Mouse (Mus musculus): Measurements from ENCODE around the gene Gja8. TPM values are rescaled to one million over a fixed set of nuclear protein-coding genes. Genes with fewer than 3 reads are reported as not detected.

The Gja8 gene
- not detected for total RNA-seq (2021)

DNA sequence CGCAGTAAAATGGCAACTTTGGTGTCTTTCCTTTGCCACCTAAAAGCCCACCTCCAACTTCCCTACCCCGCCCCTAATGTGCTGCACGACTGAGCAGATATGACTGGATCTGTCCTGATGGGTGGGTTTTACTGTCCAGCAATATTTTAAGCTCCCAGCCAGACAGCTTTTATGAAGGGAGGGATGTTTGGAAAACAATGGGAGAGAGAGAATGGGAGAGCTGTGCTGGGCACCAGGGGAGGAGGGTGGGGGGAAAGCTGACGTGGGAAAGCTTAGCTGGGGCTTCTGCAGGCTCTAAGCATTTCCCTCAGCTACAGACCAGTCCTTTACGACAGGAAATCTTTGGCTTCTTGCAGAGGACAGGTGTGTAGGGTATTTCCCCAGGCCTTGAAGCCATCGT, at the start of gene Gja8:
Gja8 (minus strand) TSS at position 101 of the 400 bp plus-strand sequence.
- DNase-seq (ENCODE audit: low spot score in 2 of 2), result no peak
- intact Hi-C loops (cut with DNase I), result no loop called here

DNA sequence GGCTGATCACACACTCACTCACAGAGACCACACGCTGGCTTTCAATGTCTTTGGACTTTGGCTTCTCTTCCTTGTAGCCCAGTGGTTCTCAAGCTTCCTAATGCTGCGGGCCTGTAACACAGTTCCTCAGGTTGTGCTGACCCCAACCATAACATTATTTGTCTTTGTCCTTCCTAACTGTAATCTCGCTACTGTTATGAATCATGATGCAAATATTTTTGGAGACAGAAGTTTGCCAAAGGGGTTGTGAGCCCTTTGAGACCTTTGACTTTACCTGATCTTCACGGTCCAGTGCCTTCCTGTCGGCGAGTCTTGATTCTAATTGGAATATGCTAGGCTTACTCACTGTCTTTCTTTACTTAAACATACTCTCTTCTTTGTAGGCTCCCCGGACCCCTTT, 48.6 kb upstream of the Gja8 start:
- intact Hi-C loops (cut with DNase I), result no loop called here
- DNase-seq (ENCODE audit: low spot score in 2 of 2), result no peak

DNA sequence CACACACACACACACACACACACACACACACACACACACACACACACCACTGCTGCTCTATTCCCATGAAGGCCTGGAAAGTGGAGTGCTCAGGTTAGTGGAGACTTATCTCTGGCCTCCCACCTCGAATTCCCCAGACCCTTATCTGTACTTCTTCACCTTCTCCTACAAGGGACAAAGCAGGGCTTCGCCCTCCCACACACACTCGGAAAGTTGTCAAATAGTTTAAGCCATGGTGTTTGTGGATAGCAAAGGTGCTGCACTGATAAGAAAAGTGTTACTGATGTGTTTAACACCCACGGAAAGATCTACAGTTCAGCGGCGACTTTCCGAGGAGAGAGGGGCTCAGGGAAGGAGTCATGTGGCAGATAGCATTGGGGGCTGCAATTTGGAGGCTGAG, 45.2 kb upstream of the Gja8 start:
- DNase-seq (ENCODE audit: low spot score in 2 of 2), result no peak
- intact Hi-C loops (cut with DNase I), result no loop called here

DNA sequence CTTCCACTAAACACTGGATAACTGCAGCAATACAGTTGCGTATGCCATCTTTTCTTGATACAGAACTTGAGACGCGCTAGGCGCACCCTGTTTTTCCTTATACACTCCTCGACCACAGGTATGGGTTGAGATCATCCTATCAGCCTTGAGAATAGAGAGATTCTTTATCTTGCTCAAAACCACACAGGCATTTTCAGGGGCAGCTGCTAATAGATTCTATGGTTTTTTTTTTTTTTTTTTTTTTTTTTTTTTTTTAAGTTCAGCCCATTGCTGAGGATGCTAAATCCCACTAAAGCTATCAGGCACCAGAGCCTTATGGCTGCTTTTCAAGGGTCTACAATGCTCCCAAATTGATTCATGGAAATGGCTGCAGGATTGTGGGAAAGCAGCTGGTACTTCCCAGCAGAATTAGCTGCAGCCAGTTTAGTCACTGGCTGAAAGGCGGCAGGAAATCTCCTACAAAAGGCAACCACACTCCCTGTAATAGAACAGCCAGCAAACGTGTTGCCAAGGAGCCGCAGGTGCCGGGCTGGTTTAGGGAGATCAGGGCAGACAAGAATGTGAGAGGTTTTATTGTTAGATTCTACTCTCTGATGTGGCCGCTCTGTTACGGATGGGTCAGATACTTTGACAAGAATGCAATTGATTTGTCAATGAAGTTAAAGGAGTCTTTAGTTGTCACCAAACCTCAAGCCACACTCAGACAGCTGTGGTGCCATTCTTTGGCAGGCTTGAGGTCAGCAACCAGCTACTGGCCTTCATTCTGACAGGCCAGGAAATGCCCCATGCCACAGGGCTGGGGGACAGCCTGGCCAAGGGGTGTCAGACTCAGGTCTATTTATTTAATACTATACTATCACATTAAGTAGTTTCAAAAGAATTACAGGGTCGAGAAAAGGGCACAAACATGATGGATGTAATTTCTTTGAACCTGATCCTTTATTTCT, 37.5 kb upstream of the Gja8 start:
- DNase-seq (ENCODE audit: low spot score in 2 of 2), result no peak

DNA sequence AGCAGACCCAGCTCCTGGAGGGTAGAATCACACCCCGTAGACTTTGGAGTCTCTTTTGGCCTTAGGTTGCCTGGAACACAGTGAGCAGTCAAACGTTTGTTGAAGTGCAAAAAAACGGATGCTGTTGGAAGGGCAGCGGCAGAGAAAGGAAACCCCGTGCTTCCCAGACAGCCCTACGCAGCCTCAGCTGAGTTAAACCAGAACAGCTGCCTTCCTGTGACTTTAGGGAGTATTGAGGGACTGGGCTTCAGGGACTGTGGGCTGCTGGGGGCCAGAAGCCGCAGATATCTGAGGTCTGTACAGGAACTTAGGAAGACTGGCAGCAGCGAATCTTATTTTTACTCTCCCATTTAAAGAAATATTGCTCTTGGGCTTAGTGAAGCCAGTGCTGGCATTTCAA, 34.8 kb upstream of the Gja8 start:
- intact Hi-C loops (cut with DNase I), result no loop called here
- no peak for DNase-seq (ENCODE audit: low spot score in 2 of 2)

More for the DNA sequence above, 37.5 kb upstream of the Gja8 start:
- intact Hi-C loops (cut with DNase I), result no loop called here

DNA sequence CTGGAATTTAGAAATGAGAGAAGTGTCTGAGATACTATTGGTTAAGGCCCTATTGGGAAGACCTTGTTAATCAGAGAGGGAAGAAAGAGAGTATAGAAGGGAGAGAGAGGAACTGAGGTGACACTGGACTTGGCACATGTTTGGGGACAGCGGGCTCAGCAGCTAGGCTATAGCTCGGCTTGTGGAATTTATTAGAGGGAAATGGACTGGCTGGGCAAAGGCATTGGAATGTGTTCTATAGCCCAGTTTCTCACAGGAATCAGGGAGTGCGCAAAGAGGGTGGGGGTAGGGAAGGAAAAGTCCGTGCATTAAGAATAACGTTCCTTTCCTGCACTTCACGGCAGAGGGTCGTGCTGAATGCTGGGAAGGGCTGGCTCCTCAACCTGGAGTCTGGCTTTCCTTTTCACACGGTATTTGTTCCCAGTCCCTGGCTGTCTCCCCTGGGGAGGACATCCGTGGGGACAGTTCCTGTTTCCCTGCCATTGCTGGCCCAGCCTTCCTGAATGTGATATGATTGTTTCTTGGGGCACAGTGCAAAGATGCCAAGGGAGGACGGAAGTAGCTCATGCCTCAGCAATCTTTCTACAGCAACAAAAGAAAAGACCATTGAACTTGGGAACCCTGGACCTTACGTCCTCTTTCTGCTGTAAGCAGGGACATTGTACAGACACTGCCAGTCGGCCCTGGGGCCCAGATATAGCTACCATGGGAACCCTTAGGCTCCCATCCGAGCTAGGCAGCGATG, 27.8 kb upstream of the Gja8 start:
- no peak for DNase-seq (ENCODE audit: low spot score in 2 of 2)
- intact Hi-C loops (cut with DNase I), result no loop called here

DNA sequence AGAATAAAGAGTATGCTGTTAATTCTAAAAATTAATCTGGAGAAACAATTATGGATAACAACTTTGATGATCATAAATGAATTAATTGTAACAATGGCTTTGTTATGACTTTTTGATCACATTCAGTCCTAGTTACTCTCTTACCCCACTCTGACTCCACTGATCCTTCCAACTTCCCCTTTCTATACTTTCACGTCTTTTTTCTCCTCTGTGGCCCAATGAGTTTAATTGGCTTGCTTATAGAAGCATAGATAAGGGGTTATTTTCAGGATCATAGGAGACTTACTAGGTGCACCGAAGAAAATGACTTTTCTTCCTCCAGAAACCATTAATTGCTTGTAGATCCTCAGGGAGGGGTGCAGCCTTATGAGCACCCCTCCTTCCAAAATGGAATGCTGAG, 16.9 kb upstream of the Gja8 start:
- intact Hi-C loops (cut with DNase I), result no loop called here
- no peak for DNase-seq (ENCODE audit: low spot score in 2 of 2)

DNA sequence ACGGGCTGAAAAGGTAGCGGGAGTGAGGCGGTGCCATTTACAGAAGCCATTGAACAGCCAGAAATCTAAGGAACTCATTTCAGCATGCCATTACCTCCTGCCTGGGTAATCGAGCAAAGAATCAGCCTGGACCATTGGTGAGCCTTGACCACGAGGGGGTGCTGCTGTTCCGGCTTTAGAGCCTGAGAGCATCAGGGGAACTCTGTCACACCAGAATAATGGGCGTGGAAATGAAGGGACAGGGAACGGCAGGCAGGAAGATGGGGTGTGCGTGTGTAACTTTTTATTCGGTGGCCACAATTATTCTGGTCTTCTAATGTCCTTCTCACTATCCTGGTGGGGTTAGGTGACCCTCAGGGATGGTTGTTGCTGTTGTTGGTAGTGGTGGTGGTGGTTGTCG, 12.9 kb upstream of the Gja8 start:
- peak; percentile 77 to 84 for DNase-seq (ENCODE audit: low spot score in 2 of 2)
- intact Hi-C loops (cut with DNase I), result loop anchor here (5.0 kb wide), 1 partner anchor 1469 kb away; no protein-coding TSS in a partner anchor

DNA sequence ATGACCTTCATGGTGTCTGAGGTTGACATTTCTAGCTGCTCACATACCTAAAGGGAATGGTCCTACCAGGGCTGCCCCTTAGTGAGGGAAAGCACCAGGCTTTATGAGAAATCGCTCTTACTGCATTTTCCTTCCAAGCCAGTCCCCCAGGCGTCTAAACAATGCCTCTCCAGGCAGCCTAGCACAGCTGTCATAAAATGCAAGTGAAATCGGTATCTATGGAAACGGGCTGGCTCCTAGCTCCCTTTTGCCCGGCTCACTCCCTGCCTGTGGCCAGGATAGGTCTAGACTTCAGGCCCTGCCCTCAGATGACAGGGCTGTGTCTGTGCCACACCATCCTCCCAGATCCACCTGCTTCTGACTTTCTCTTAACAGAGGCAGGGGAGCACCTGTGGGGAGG, 11.8 kb upstream of the Gja8 start:
- intact Hi-C loops (cut with DNase I), result loop anchor here (2.0 to 5.0 kb wide), 4 partner anchors 139 to 1470 kb away; no protein-coding TSS in a partner anchor
- DNase-seq (ENCODE audit: low spot score in 2 of 2), result no peak

DNA sequence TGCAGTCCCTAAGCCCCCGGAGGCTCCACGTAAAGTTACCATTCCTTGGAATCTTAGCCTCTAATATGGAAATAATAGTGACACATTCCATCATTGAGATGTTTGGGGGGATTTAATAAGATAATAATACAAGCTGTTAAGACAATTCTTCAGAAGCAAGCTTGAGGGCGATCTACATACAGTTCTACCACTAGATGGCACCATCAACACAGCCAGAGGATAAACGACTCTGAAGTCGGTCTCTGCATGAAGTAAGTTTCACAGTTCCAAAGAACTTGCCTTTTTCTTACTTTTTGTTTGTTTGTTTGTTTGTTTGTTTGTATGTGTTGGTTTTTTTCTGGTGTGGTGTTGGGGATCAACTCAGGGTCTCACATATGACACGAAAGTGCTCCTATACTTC, 10.4 kb upstream of the Gja8 start:
- no peak for DNase-seq (ENCODE audit: low spot score in 2 of 2)
- intact Hi-C loops (cut with DNase I), result loop anchor here (1.0 to 5.0 kb wide), 5 partner anchors 141 to 1471 kb away; no protein-coding TSS in a partner anchor

DNA sequence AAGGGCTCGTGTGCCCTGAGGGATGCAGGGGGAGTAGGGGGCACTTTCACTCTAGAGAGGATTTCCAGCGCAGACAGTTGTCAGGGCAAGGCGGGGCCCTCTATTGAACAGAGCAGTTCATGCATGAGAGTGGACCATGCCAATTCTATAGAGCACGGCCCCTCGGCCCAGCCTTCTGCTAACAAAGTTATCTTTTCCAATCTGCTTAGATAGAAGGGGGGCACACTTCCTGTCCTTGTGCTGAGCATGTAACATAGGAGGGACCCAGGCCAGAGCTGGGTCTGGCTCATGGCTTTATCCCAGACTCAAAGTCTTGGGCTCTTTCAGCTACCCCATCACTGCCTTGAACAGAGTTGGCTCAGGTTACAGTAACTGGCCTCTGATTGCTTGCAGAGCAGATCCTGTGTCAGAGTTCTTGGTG, 5.5 kb upstream of the Gja8 start:
- no peak for DNase-seq (ENCODE audit: low spot score in 2 of 2)
- intact Hi-C loops (cut with DNase I), result no loop called here

DNA sequence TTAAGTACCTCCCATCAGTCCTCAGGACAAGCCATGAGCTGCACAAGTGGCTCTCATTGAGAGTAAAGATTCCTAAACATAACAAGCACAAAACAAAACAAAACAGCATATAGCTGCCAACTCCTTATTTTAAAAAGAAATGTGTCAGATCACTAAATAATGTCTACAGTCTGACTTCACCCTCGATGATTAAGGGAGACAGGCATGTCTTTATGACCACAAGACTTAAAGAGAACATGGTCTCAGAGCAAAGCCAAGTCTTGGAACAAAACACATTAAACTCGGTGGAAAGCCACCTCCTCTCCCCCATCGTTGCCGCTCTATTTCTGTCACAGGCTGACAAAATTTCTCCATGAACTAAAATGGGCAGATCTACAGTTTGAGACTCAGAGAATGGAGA, 1.2 kb downstream of the Gja8 start:
- no peak for DNase-seq (ENCODE audit: low spot score in 2 of 2)
- intact Hi-C loops (cut with DNase I), result no loop called here

DNA sequence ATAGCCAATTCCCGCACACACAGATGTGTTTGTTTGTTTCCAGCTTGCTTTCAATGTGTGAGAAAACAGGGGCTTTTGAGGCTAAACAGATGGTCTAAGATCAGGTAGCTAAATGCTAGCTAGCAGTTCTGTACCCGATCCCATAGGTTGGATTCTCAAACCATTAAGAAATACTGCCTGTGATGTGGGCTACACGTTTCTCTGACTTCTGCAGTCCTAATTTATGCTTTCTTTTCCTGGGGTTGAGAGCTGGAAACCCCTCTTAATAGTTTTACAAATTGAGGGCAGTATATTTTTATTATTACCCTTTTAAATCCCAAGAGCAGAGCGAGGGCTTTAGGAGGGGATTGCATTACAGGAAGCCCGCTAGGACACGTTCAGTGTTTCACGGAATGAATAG, 4.8 kb downstream of the Gja8 start:
- intact Hi-C loops (cut with DNase I), result no loop called here
- DNase-seq (ENCODE audit: low spot score in 2 of 2), result no peak

DNA sequence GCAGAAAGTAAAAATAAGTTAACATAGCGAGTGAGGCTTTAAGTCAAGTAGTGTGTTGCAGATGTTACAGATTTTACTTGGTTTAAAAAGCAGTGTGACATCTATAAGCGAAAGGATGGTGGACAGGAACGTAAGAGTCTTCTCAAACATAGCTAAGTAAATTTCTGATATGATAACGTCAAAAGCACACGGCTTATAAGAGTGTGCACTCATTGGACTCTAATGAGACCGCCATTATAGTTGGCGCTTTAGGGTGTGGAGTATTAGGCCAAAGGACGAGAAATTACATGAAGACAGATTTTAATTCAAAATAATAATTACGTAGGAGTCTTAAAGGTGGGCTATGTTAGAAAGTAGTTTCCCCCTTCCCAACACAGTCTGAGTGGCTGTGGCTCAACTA, 20.2 kb downstream of the Gja8 start:
- no peak for DNase-seq (ENCODE audit: low spot score in 2 of 2)
- intact Hi-C loops (cut with DNase I), result no loop called here

DNA sequence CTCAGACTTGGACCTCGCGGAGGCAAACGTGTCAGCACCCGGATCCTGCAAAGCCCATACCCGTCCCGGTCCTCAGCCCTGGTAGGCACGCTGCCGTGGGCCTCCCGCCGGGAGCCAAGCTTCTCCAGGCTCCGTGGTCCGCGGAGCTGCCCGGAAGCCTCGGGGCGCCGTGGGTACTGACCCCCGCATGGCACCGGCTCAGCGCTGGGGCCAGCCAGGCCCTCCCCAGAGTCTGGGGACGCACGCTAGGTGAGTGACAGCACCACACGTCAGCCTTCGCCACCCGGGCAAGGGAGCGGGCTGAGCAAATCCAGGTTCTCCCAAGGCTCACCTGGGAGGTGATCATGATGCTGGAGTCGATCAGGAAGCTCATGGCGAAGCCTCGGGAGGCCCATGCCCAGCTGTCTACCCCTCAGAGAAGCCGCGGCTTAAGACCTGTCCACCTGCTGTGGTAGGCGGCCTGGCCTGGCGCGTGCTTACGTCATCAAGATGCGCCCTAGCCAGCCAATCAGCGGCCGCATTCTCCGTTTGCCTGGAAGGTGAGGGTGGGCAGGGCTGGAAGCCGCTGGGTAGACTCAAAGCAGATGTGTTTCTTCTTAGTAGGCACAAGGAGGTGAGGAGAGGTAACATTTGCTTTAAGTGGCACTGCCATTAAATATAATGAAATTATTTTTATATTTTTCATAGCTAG, 20.8 kb downstream of the Gja8 start, which contains the start of gene Gpr89:
Gpr89 (minus strand) TSS at position 496 of the 691 bp plus-strand sequence.
- intact Hi-C loops (cut with DNase I), result no loop called here
- DNase-seq (ENCODE audit: low spot score in 2 of 2), result peak; percentile 95

DNA sequence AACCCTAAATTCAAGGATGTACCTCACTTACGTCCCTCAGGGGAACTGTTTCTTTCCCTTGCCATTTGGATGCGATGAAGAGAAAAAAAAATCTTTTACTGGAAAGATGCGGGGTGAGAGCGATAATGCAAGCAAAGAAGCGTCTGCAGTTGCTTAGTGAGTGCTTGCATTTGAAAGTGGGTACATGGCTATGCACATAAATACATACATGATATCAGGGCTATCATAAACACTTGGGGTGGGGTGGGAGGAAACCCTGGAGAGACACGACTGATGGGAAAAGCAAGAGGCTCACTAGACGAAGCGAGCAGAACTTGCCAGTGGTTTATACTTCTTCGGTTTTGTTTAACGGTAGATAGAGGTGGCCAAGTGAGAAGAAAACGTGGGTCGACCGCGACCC, 21.4 kb downstream of the Gja8 start, which contains the start of gene Gja5:
Gja5 (plus strand) TSS at position 301 of the 400 bp plus-strand sequence.
- intact Hi-C loops (cut with DNase I), result no loop called here
- no peak for DNase-seq (ENCODE audit: low spot score in 2 of 2)

DNA sequence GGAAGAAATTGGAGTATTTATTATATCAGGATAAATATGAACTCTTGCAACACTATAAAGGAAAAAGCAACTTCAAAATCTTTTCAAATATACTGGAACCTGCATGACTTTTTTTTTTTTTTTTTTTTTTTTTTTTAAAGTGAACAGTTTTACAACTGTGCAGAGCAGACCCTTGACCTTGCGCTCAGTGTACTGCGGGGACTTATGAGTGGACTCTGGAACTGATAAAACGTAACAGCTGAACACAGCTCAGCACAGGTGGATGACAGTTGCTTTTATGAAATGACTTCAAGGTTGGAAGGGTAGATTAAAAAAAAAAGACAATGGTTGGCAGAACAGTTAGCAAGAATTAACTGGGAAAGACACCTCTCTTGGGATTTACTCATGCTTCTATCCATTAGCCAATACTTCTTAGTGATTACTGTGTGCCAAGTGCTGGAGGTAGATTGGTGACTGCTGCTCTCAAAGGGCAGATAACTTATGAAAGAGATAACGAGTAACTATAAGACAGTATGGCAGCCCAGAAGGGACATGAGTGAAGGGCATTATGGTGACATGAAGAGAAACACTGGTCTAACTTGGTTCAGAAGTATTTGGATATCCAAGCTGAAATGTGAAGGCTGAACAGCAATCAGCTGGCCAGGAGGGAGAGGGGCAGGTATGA, 23.4 kb downstream of the Gja8 start:
- DNase-seq (ENCODE audit: low spot score in 2 of 2), result no peak
- intact Hi-C loops (cut with DNase I), result no loop called here

DNA sequence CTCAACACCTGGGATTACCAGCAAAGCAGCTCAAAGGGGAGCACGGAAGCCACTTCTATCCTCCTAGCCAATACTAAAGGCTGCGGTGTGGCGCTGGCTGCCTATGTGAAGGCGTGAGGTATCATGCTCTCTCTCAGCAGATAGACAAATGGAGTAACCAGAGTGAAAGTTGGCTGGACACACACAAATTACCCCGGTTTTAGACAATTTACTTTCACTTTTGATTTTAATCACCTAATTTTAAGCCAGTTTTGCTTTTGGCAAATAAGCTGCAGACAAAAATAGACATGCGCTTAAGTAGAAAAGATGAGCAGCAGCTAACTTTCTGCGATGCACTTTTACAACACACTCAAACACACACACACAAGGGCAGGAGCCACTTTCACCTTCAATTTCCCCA, 42.1 kb downstream of the Gja8 start:
- DNase-seq (ENCODE audit: low spot score in 2 of 2), result no peak
- intact Hi-C loops (cut with DNase I), result no loop called here

DNA sequence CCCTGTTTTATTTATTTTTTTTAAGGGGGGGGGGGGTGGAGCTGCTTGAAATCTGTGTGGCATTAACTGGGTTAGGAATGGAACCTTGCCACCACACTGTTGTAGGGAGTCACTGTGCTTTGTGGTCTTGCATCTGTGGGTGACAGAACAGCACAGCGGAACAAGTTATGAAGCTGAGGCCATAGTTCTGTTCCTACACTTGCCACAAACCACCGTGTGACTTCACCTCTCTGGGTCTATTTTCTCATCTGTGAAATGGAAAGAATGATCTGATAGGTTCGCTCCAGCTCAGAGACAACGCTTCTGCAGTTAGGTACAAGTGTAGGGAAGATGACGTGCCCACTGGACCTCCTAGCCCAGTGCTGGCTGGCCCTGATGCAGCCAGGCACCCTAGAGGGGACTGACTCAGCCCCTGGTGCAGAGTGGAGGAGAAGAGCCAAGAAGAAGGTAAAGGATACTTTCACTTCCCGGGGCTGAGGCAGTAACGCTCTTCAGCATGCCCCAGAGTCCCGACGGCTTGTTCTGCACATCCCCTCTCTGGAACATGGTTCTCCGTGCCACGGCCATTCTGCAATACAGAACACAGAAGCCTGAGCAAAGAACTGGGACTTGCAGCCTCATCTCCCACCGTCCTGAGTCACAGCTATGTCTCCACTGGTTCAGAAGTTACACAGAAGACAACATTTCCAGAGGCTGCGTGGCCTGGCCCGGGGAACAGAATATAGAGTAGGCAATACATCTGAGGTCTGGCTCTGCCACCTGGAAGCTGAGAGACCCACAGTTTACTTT, 43.6 kb downstream of the Gja8 start:
- intact Hi-C loops (cut with DNase I), result no loop called here
- no peak for DNase-seq (ENCODE audit: low spot score in 2 of 2)
